Mouse (Mus musculus) embryonic facial prominence, embryonic 14.5 days (tissue): ENCODE results near the gene Myo5c. TPM values are rescaled to one million over a fixed set of nuclear protein-coding genes. Genes with fewer than 3 reads are reported as not detected.

ENCODE experiments used
- ATAC-seq: fragments of 200-750 bp; cut with Nextera tagmentation; 2 replicates; pipeline ENCODE4 v1.8.0; 2017; ENCODE audit warnings: low read depth, moderate number of reproducible peaks, moderate TSS enrichment
- DNase-seq: peaks from one replicate; pipeline ENCODE4 v3.0.0-alpha.2; 2015; ENCODE audit warnings: low spot score
- H3K27ac ChIP-seq: fragments of 300-500 bp; sonication (generic); replicated peaks from 2 replicates; pipeline ENCODE4 v1.5.1; 2014; ENCODE audit warnings: low read depth, mild to moderate bottlenecking, low read length, moderate library complexity
- H3K27me3 ChIP-seq: fragments of 300-500 bp; sonication (generic); replicated peaks from 2 replicates; pipeline ENCODE4 v1.6.1; 2014; ENCODE audit warnings: low read length; ENCODE audit not compliant: control insufficient read depth, insufficient read depth
- H3K36me3 ChIP-seq: fragments of 300-500 bp; sonication (generic); 2 replicates; pipeline ENCODE4 v1.6.1; 2014; ENCODE audit warnings: low read length, mixed read lengths; ENCODE audit not compliant: control insufficient read depth, insufficient read depth
- H3K4me1 ChIP-seq: fragments of 300-500 bp; sonication (generic); 2 replicates; pipeline ENCODE4 v1.6.1; 2014; ENCODE audit warnings: antibody characterized with exemption, low read length; ENCODE audit not compliant: control insufficient read depth, insufficient read depth
- H3K4me2 ChIP-seq: fragments of 300-500 bp; sonication (generic); 2 replicates; pipeline ENCODE4 v1.6.1; 2014; ENCODE audit warnings: low read depth, mild to moderate bottlenecking, low read length, moderate library complexity, mixed read lengths
- H3K4me3 ChIP-seq: fragments of 300-500 bp; sonication (generic); 2 replicates; pipeline ENCODE4 v1.5.1; 2014; ENCODE audit warnings: low read depth, mild to moderate bottlenecking, low read length
- H3K9ac ChIP-seq: fragments of 300-500 bp; sonication (generic); 2 replicates; pipeline ENCODE4 v1.6.1; 2014; ENCODE audit warnings: low read depth, mild to moderate bottlenecking, low read length, moderate library complexity, mixed read lengths
- H3K9me3 ChIP-seq: fragments of 300-500 bp; sonication (generic); 2 replicates; pipeline ENCODE4 v1.6.1; 2016; ENCODE audit warnings: low read length; ENCODE audit not compliant: control insufficient read depth
- WGBS: fragments of 180-500 bp; shearing (Covaris S2); extraction: QIAGEN DNeasy Blood & Tissue Kit; methylation state at CpG from one replicate; pipeline ENCODE4 v1.1.7; 2014; 5-methylcytosine and 5-hydroxymethylcytosine counted together
- polyA plus RNA-seq: library from polyadenylated mRNA; unstranded; fragments of >200 nt; fragmentation: Nextera tagmentation; extraction: Ambion mirVana; gene quantifications from 2 replicates; pipeline ENCODE4 v1.2.1, GENCODE M21; 2014

Gene Myo5c
- polyA plus RNA-seq, 1 experiment from 2014 or later = 3.4 TPM

DNA sequence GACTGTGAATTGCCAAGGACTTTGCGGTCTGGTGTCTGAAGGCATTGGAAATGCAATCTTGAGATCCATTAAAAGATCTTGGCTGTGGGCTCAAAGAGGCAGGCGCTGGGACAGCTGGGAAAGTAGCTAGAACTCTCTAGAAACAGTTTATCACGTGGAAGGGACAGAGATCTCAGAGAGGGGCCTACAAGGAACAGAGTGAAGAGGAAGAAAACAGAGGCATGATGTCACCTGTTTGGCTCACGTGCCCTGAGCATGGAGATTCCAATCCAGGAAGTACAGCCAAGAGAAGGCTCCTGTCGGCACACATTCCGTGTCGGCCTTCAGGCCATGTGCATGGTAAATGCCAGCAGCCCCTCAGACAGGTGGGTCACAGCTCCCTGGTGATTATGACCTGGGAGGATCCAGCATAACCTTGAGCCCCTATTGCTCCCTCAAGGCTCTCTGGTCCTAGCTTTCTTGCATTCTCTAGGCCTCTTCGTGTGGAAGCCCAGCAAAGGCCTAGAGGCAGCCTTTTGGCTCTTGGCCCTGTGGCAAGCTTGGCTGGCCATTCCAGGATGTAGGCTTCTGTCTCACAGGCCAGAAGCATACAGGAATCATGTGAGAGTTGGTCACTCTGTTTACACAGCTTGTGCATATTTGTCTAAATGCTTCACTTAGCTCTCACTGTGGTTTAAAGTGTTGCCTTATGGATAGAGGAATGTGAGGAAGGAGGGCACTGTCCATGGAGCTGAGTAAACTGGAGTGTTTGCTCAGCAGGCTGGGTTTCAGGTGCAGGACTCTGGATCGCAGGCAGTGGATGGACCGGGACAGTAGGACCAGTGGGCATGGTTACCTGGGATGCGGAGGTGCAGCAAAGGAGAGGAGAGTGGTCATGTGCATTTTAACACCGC lies 4.8 kb downstream of the Myo5c start:
- DNase-seq = no peak
- Histone ChIP-seq H3K9ac (no peak overlapping the region), H3K27ac (no peak overlapping the region), H3K4me1 (peaks cover 6% of the 10 kb centered on the region), H3K36me3 (no peaks in the 10 kb centered on the region), H3K4me3 (no peak overlapping the region), H3K4me2 (no peak overlapping the region), H3K27me3 (peaks cover 21% of the 10 kb centered on the region), H3K9me3 (no peaks in the 10 kb centered on the region)
- no peak for ATAC-seq
- WGBS = 78% methylated on average over 12 of the region's 12 CpGs

DNA sequence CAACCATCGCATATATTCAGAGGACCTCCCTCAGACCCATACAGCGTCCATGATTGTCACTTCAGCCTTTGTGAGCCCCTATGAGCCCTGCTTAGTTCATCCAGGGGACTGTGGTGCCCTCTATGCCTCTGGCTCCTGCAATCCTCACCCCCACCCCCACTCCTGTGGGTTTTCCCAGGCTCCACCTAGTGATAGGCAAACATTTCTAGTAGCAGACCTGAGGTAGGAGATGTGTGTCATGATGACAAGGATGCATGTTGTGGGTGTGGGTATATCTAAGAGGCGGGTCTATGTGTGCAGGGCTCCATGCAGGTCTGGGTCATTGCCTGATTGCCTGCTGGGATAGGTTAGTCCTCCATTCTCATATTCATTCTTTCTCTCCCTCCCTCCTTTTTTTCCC lies 6.4 kb downstream of the Myo5c start:
- DNase-seq (no peak), ATAC-seq (no peak)
- no peak overlapping the region for H3K9ac ChIP-seq
- H3K27me3 ChIP-seq = peaks cover 9% of the 10 kb centered on the region; the same call in 1 of the 2 replicates
- no peaks in the 10 kb centered on the region for H3K36me3 ChIP-seq
- 78% methylated on average over 3 of the region's 3 CpGs for WGBS
- no peak overlapping the region for H3K27ac ChIP-seq
- H3K4me3 ChIP-seq = no peak overlapping the region
- no peaks in the 10 kb centered on the region for H3K4me1 ChIP-seq
- no peak overlapping the region for H3K4me2 ChIP-seq
- H3K9me3 ChIP-seq = no peaks in the 10 kb centered on the region

DNA sequence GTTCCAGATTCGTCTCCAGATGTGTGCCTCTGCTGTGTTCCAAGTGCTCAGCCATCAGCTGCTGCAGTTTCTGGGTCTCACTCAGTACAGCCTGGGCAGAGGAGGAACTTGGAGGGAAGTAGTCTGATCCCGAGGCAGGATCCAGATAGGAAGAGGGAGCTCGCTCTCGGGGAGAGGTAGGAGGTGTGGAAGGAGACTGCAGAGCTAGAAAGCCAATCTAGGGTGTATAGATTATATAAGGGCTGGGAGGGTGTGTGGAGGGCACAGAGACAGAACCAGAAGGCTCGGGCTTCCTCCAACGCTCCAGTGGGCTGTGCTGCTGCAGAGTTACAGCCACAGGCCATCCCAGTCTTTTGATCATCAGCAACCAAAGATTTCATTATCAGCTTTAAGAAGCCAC lies 11.2 kb downstream of the Myo5c start:
- no peaks in the 10 kb centered on the region for H3K4me1 ChIP-seq
- no peaks in the 10 kb centered on the region for H3K27me3 ChIP-seq
- H3K36me3 ChIP-seq = no peaks in the 10 kb centered on the region

DNA sequence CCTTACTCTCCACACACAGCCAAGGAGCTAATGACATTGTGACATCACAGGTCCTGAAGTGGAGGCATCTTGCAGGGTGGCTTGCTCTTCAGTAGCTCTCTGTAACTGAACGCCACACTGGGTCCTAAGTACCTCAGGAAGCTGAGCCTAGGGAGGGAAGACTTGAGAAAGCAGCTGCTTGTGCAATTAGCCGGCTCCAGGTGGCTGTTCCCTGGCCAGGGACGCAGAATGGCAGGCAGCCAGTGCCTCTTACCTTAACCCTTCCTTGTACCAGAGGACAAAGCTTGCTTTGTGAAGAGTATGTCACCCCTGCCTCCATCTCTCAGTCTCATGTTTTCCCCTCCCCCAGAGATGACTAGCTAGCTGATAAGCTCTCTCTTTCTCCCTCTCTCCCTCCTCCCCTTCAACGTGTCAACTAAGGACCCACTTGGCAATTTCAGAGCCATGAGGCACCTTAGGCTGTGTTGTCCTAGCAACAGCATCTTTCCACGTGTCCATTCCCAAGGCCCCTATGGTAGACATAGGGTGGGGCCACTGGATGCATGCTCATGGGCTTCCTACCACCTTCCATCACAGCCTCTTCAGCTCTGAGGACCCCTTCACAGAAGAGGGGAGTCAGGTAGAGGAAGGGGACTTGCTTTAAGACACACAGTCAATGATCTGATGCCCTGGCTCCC lies 12.0 kb downstream of the Myo5c start:
- ATAC-seq (peak; percentile 87), DNase-seq (peak; percentile 81)
- no peak overlapping the region for H3K4me2 ChIP-seq
- no peaks in the 10 kb centered on the region for H3K9me3 ChIP-seq
- no peak overlapping the region for H3K27ac ChIP-seq
- 11% methylated on average over 5 of the region's 5 CpGs for WGBS
- no peaks in the 10 kb centered on the region for H3K27me3 ChIP-seq
- no peaks in the 10 kb centered on the region for H3K36me3 ChIP-seq
- no peak overlapping the region for H3K4me3 ChIP-seq
- H3K9ac ChIP-seq = no peak overlapping the region
- H3K4me1 ChIP-seq = no peaks in the 10 kb centered on the region

More for the DNA sequence above, 11.2 kb downstream of the Myo5c start:
- WGBS = 77% methylated on average over 6 of the region's 6 CpGs
- H3K4me2 ChIP-seq = no peak overlapping the region
- no peaks in the 10 kb centered on the region for H3K9me3 ChIP-seq
- no peak overlapping the region for H3K27ac ChIP-seq
- H3K9ac ChIP-seq = no peak overlapping the region
- no peak for DNase-seq
- H3K4me3 ChIP-seq = no peak overlapping the region
- no peak for ATAC-seq

DNA sequence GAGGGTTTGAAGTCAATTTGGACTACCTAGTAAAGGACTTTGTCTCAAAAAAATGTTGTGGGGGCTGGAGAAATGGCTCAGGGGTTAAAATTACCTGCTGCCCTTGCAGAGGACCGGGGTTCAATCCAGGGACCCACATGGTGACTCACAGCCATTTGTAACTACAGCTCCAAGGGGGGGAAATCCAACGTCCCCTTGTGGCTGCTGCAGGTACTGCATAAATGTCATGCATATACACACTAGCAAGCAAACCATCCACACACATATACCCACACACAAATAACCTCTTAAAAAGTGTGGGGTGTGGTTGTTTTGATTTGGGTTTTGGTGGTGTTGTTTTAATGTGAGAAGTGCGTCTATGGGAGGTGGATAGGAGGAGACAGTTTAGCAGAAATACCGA lies 12.7 kb downstream of the Myo5c start:
- DNase-seq (no peak), ATAC-seq (no peak)
- no peaks in the 10 kb centered on the region for H3K36me3 ChIP-seq
- H3K27me3 ChIP-seq = no peaks in the 10 kb centered on the region
- H3K27ac ChIP-seq = no peak overlapping the region
- H3K4me3 ChIP-seq = no peak overlapping the region
- H3K9ac ChIP-seq = no peak overlapping the region
- H3K4me2 ChIP-seq = no peak overlapping the region
- 70% methylated on average over 4 of the region's 4 CpGs for WGBS
- H3K4me1 ChIP-seq = no peaks in the 10 kb centered on the region
- no peaks in the 10 kb centered on the region for H3K9me3 ChIP-seq

DNA sequence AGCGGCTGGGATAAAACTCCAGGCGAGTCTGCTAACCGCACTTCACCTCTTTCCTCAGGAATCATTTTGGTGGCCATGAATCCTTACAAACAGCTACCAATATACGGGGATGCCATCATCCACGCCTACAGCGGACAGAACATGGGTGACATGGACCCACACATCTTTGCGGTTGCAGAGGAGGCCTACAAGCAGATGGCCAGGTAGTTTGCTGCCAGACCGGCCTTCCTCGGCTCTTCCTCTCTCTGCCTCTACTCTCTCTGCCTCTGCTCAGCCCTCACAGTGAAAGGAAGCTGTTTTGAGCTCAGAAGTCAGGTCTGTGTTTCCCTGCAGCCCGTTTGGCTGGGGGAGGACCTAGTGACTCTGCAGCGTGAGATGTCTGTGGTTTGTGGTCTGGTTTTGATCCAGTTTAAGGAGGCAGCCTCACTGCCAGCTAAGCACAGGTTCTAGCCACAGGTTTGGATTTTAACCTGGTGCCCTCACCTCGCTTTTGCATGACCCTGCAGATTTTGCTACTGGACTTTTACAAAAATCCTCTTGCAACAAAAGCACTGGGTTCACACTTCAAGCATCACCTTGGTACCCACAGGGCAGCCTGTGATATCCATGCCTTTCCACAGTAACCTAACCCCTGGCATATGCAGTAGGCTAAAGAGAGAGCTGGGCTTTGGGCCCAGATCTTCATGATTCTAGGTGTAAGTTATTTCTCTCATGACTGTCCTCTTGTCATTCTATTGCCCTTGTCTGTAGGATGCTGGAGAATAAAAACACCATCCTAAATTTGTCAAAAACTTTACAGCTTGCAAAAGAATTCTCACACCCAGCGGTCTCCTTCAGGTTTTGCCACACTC lies 14.5 kb downstream of the Myo5c start:
- Histone ChIP-seq H3K4me2 (no peak overlapping the region), H3K27me3 (no peaks in the 10 kb centered on the region), H3K27ac (no peak overlapping the region), H3K9me3 (no peaks in the 10 kb centered on the region), H3K9ac (no peak overlapping the region), H3K36me3 (no peaks in the 10 kb centered on the region), H3K4me1 (no peaks in the 10 kb centered on the region), H3K4me3 (no peak overlapping the region)
- ATAC-seq (no peak), DNase-seq (no peak)
- WGBS = 85% methylated on average over 13 of the region's 13 CpGs

DNA sequence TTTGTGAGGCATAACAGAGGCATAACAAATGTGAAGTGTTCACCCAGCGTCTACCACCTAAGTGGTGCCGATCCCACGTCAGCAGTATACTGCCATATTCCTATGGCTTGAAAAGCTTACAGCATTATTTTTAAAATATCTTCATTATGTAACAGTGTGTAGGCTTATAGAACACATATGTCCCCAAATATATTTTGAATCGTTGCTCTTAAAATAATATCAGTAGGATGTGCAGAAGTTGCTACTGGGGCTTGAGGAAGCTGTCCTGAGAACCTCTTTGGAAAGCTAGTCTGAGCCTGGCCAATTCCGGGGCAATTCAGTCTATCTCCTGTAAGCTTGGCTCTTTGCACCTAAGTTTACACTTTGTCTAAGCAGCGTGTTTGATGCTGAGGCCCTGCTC lies 16.1 kb downstream of the Myo5c start:
- Histone ChIP-seq H3K4me3 (no peak overlapping the region), H3K4me2 (no peak overlapping the region), H3K9ac (no peak overlapping the region), H3K4me1 (no peaks in the 10 kb centered on the region), H3K27me3 (no peaks in the 10 kb centered on the region), H3K9me3 (no peaks in the 10 kb centered on the region), H3K27ac (no peak overlapping the region), H3K36me3 (no peaks in the 10 kb centered on the region)
- 92% methylated on average over 6 of the region's 6 CpGs for WGBS
- ATAC-seq (no peak), DNase-seq (no peak)

DNA sequence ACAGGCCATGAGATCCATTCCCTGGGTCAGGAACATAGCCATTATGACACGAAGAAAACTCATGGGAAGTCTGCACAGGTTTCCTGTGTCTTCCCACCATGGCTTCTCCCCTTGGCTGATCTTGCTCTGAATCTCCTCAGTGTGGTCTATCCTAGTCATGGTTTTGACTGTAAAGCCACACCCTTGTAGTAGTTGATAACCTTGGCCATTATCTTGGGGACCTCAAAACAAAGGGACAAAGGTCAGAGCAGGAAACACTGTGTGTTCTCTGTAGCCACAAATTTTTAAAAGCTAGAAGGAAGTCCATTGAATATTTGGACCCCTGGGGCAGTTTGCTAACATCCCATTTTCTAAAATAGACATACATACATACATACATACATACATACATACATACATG lies 16.5 kb downstream of the Myo5c start:
- Histone ChIP-seq H3K27me3 (no peaks in the 10 kb centered on the region), H3K27ac (no peak overlapping the region), H3K4me1 (no peaks in the 10 kb centered on the region), H3K4me3 (no peak overlapping the region), H3K4me2 (no peak overlapping the region), H3K36me3 (no peaks in the 10 kb centered on the region), H3K9me3 (no peaks in the 10 kb centered on the region), H3K9ac (no peak overlapping the region)
- ATAC-seq = no peak
- no peak for DNase-seq
- WGBS = 92% methylated on average over 1 of the region's 1 CpGs
